Mouse (Mus musculus): Measurements from ENCODE around the gene Clec4e.
"Not testable (repeated sequence)": the region's sequence is repeated elsewhere in the genome, so short reads cannot be mapped to it uniquely, and the experiment has no call there.

Gene Clec4e

DNA sequence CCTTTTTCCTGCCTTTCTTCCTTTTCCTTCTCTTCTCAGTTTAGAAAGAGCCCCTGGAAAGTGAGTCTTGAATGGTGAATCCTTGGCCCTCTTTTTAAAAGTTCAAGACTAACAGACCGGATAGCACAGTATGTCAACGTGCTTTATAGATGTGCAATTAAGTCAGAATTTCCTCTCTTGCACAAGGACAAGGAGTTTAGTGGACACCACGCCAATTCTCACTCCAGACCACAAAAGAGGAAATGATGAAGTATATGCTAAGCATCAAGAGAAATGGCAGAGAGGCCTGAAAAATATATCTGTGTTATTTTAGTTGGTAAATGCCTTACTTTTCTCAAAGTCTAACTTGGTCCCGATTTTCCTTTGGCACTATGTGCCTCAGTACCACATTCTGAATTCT is at the start of gene Clec4e:
Gene Clec4e (minus strand): TSS at position 118 of the 400 bp plus-strand sequence.
- peak; percentile 30 to 51 for DNase-seq (ENCODE audit: low read depth in 1 of 2, low spot score in 2 of 2)

DNA sequence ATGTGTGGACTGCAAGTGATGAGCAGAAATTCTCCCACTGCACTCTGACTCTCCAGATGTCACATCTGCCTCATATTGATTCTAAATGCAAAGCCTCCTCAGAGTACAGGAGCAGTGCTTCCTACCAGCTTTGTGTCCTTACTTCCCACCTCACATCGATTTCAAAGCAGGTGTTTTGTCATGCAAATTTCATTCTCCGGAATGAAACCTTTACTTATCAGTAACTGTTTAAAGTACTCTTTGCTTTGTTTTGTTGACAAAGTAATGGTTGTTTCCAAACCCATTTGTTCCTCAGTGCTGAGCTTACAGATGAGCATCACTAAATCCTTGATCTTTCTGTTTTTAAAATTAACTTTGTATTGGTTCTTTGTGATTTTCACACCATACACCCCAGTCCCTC is 42.8 kb upstream of the Clec4e start:
- no peak for DNase-seq (ENCODE audit: low read depth in 1 of 2, low spot score in 2 of 2)

DNA sequence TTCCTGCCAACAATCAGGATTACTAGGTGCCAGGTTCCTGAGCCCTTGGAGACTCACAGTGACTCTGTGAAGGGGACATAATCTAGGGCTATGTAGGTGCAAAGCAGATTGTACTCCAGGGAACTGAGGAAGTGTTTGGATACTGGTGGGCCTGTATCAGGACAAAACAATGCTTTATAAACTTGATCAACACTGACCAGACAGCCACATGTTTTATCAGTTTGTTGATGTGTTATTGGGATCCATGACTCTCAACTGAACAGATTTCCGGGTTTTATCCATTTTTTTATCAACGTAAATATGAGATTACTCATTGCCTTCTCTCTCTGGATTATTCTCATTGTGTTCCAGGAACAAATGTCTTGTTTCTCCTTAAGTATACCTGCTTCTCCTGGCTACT is 18.4 kb upstream of the Clec4e start, which contains the start of gene Vmn2r19:
Gene Vmn2r19 (plus strand): TSS at position 301 of the 400 bp plus-strand sequence.
- no peak for DNase-seq (ENCODE audit: low read depth in 1 of 2, low spot score in 2 of 2)

- DNase-seq (ENCODE audit: low read depth in 1 of 2, low spot score in 2 of 2) = not testable (repeated sequence)
Measured at GRCm38 (mm10) chr6:123306315-123306714, 16.6 kb upstream of the Clec4e start.

DNA sequence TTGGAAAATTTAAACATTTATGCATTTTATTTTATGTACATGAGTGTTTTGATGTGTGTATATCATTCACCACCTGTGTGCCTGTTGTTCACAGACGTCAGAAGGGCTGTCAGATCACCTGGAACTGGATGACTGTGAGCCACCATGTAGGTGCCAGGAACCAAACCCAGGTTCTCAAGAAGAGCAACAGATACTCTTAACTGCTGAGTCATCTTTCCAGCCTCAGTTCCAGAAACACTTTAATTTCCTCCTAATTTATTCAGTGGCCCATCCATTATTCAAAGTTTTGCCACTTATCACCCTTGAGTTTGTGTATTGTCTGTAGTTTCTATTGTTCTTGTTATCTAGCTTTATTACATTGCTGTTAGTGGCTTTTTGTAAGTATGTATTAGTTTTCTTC is 7.0 kb upstream of the Clec4e start:
- DNase-seq (ENCODE audit: low read depth in 1 of 2, low spot score in 2 of 2) = no peak

DNA sequence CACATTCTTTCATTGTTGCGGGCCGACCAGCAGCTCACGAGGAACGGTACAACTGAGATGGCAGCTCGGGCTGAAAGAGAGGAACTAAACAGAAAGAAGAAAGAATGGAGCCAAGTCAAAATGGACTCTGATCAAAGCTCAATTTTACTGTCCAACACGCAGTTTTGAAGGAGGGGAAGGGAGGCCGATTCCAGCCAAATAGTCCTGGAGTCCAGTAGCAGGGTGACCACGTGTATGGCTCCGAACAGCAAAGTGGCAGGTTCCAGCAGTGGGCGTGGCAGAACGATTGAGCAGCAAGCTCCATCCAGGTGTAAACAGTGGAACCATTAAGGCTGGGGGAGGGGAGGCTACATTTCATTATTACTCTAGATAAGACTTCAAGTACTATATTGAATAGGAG is 3.8 kb upstream of the Clec4e start:
- not testable (repeated sequence) for DNase-seq (ENCODE audit: low read depth in 1 of 2, low spot score in 2 of 2)

GRCm38 (mm10) chr6:123292751-123293400 is 3.2 kb upstream of the Clec4e start:
- no peak for DNase-seq (ENCODE audit: low read depth in 1 of 2, low spot score in 2 of 2)

- no peak for DNase-seq (ENCODE audit: low read depth in 1 of 2, low spot score in 2 of 2)
Measured at GRCm38 (mm10) chr6:123288931-123289330, 739 bp downstream of the Clec4e start.

DNA sequence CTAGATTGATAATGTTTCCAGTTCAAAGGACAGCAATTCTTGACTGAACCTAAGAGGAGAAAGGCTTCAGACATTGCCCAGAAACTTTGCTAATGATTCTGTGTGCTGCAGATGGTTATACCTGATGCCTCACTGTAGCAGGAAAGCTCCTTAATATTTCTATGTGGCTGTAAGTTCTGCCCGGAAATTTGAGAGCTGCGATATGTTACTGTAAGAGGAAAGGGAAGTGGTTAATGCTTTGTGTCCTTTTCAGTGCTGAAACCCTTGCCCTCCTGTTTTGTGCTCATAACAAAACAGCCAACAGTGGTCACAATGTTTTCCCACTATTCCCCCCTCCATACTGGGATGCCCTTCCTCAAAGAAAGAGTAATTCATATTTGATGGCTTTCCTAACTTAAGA is 3.4 kb downstream of the Clec4e start:
- DNase-seq (ENCODE audit: low read depth in 1 of 2, low spot score in 2 of 2) = no peak

GRCm38 (mm10) chr6:123279443-123279842 is 10.2 kb downstream of the Clec4e start:
- no peak for DNase-seq (ENCODE audit: low read depth in 1 of 2, low spot score in 2 of 2)

GRCm38 (mm10) chr6:123266945-123267344 is 22.7 kb downstream of the Clec4e start:
- DNase-seq (ENCODE audit: low read depth in 1 of 2, low spot score in 2 of 2) = no peak

GRCm38 (mm10) chr6:123265809-123266208 is 23.9 kb downstream of the Clec4e start:
- peak; percentile 38 to 44 for DNase-seq (ENCODE audit: low read depth in 1 of 2, low spot score in 2 of 2)

DNA sequence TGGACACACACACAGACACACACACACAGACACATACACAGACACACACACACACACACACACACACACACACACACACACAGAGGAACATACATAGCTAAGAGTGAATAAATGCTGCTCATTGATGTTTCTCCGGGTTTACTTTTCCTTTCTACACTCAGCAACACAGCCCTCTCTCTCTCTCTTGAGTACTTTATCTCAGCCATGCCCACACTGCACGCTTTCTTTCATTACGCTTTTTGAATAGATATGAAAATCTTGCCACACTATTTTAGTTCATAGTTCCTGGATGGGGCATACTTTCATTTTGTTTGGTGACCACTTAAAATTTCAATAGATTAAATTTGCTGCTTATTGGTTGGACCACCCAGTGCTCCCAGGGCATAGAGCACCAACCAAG is 25.5 kb downstream of the Clec4e start:
- no peak for DNase-seq (ENCODE audit: low read depth in 1 of 2, low spot score in 2 of 2)

- no peak for DNase-seq (ENCODE audit: low read depth in 1 of 2, low spot score in 2 of 2)
Measured at GRCm38 (mm10) chr6:123261555-123262161, 28.0 kb downstream of the Clec4e start, which contains the start of gene Clec4d. Clec4d (plus strand) TSS chr6:123262111.

GRCm38 (mm10) chr6:123260868-123261267 is 28.8 kb downstream of the Clec4e start:
- no peak for DNase-seq (ENCODE audit: low read depth in 1 of 2, low spot score in 2 of 2)

GRCm38 (mm10) chr6:123259889-123260603 is 29.6 kb downstream of the Clec4e start:
- peak; percentile 43 to 48 for DNase-seq (ENCODE audit: low read depth in 1 of 2, low spot score in 2 of 2)

- no peak for DNase-seq (ENCODE audit: low read depth in 1 of 2, low spot score in 2 of 2)
Measured at GRCm38 (mm10) chr6:123258946-123259345, 30.7 kb downstream of the Clec4e start.

- no peak for DNase-seq (ENCODE audit: low read depth in 1 of 2, low spot score in 2 of 2)
Measured at GRCm38 (mm10) chr6:123252735-123253134, 36.9 kb downstream of the Clec4e start.

DNA sequence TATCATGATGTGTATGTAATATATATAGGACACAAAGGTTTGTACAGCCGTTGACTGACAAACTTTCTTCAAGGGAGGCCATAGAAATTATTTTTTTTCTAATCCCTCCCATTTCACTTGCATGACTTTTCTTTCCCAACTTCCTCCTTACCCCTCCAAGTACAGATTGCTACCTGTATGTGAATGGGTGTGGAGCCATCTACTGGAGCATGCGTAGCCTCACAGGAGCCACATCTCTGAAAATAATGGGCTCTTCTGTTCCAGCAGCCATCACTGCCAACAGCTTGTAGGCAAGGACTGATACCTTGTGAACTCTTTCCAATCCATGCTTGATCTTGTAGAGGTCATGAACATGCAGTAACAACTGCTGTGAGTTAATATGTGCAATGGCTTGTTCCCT is 40.8 kb downstream of the Clec4e start:
- DNase-seq (ENCODE audit: low read depth in 1 of 2, low spot score in 2 of 2) = not testable (repeated sequence)

DNA sequence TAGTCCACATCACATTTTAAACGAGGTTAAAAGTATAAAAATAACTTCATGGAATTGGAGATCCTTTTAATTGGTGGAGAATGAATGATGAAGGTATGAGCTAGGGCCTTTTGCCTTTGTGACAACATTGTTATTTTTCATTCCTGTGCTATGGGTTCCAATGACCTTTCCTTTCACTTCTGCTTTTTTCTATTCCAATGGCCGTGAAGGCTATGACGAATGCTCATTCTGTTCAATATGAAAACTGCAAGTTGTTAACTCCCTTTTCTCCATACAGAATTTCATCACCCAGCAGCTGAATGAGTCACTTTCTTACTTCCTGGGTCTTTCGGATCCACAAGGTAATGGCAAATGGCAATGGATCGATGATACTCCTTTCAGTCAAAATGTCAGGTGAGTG is 45.5 kb downstream of the Clec4e start:
- DNase-seq (ENCODE audit: low read depth in 1 of 2, low spot score in 2 of 2) = peak in 1 of 2 experiments; percentile 46

DNA sequence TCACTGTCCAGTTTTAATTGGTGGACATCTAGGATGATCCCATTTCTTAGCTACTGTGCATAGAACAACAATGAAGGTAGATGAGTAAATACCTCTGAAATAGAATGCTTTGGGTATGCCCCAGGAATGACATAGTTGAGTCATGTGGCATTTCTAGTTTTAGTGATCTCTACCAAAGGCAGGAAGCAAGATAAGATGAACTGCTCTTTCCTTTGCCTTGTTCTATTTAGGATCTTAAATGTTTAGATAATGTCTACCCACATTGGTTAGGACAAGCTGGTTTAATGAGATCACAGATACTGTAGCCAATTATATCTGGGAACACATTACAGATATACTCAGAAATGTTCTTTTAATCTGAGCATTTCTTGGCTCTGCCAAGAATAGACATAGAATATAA is 52.1 kb downstream of the Clec4e start:
- DNase-seq (ENCODE audit: low read depth in 1 of 2, low spot score in 2 of 2) = no peak

All from monocyte, adult 2 months (primary cell).